Mouse (Mus musculus) neural tube, embryonic 12.5 days (tissue): ENCODE data around the gene Tmsb15a. TPM values are rescaled to one million over a fixed set of nuclear protein-coding genes. Genes with fewer than 3 reads are reported as not detected.

Experiments
- ATAC-seq: fragments of 200-750 bp; cut with Nextera tagmentation; 2 replicates; pipeline ENCODE4 v1.8.0; 2017; ENCODE audit warnings: low read depth, mild to moderate bottlenecking, moderate TSS enrichment, moderate library complexity; ENCODE audit not compliant: low FRiP score
- H3K27ac ChIP-seq: fragments of 300-500 bp; sonication (generic); 2 replicates; pipeline ENCODE4 v1.5.1; 2016
- H3K27me3 ChIP-seq: fragments of 300-500 bp; sonication (generic); replicated peaks from 2 replicates; pipeline ENCODE4 v1.6.1; 2016; ENCODE audit warnings: mild to moderate bottlenecking
- H3K36me3 ChIP-seq: fragments of 300-500 bp; sonication (generic); 2 replicates; pipeline ENCODE4 v1.6.1; 2016; ENCODE audit warnings: mild to moderate bottlenecking
- H3K4me1 ChIP-seq: fragments of 300-500 bp; sonication (generic); 2 replicates; pipeline ENCODE4 v1.6.1; 2016
- H3K4me2 ChIP-seq: fragments of 300-500 bp; sonication (generic); replicated peaks from 2 replicates; pipeline ENCODE4 v1.6.1; 2016; ENCODE audit warnings: mild to moderate bottlenecking
- H3K4me3 ChIP-seq: fragments of 300-500 bp; sonication (generic); 2 replicates; pipeline ENCODE4 v1.5.1; 2016
- H3K9ac ChIP-seq: fragments of 300-500 bp; sonication (generic); 2 replicates; pipeline ENCODE4 v1.6.1; 2016; ENCODE audit warnings: mild to moderate bottlenecking
- H3K9me3 ChIP-seq: fragments of 300-500 bp; sonication (generic); 2 replicates; pipeline ENCODE4 v1.6.1; 2016; ENCODE audit warnings: mild to moderate bottlenecking
- WGBS: fragments of 180-500 bp; shearing (Covaris S2); methylation state at CpG from one replicate; pipeline ENCODE4 v1.1.7; 2016; 5-methylcytosine and 5-hydroxymethylcytosine counted together
- microRNA-seq: library from miRNA; unstranded; fragments of <30 nt; microRNA quantifications from one replicate; pipeline ENCODE4, GENCODE M21; 2017
- polyA plus RNA-seq: library from polyadenylated mRNA; unstranded; fragments of >200 nt; fragmentation: Nextera tagmentation; extraction: Ambion mirVana; gene quantifications from 2 replicates; pipeline ENCODE4 v1.2.1, GENCODE M21; 2016

The Tmsb15a gene
- polyA plus RNA-seq, 1 experiment from 2014 or later = not detected

- H3K9me3 ChIP-seq = no peaks in the 10 kb centered on the region
- WGBS = 53% methylated on average over 1 of the region's 1 CpGs
- H3K9ac ChIP-seq = no peak within 1 kb of the TSS
- no peaks in the 10 kb centered on the region for H3K27me3 ChIP-seq
- no peak within 1 kb of the TSS for H3K4me2 ChIP-seq
- no peak for ATAC-seq
- no peak within 1 kb of the TSS for H3K27ac ChIP-seq
- no peak within 1 kb of the TSS for H3K4me3 ChIP-seq
- H3K4me1 ChIP-seq = no peaks in the 10 kb centered on the region
- no peaks in the 10 kb centered on the region for H3K36me3 ChIP-seq
Measured at GRCm38 (mm10) chrX:135693633-135694032, 31.4 kb downstream of the Tmsb15a start, which contains the start of gene Tcp11x2. Tcp11x2 (minus strand) TSS chrX:135693790.

GRCm38 (mm10) chrX:135687802-135688201 is 37.3 kb downstream of the Tmsb15a start:
- WGBS = 73% methylated on average over 3 of the region's 3 CpGs
- ATAC-seq = no peak
- Histone ChIP-seq H3K4me1 (no peaks in the 10 kb centered on the region), H3K27ac (no peak overlapping the region), H3K27me3 (no peaks in the 10 kb centered on the region), H3K9ac (no peak overlapping the region), H3K9me3 (no peaks in the 10 kb centered on the region), H3K4me3 (no peak overlapping the region), H3K36me3 (no peaks in the 10 kb centered on the region), H3K4me2 (no peak overlapping the region)

GRCm38 (mm10) chrX:135681858-135682257 is 43.2 kb downstream of the Tmsb15a start:
- Histone ChIP-seq H3K27ac (no peak overlapping the region), H3K9me3 (no peaks in the 10 kb centered on the region), H3K4me3 (no peak overlapping the region), H3K4me1 (no peaks in the 10 kb centered on the region), H3K27me3 (no peaks in the 10 kb centered on the region), H3K9ac (no peak overlapping the region), H3K4me2 (no peak overlapping the region), H3K36me3 (no peaks in the 10 kb centered on the region)
- WGBS = 62% methylated on average over 2 of the region's 2 CpGs
- ATAC-seq = no peak

Small RNA genes within 50 kb of the gene (microRNA-seq; reads per million reads assigned to microRNA genes)
- gene Mir7646 = not detected

Other genes starting within 250 kb of the Tmsb15a start
- not detected in 2 replicates for gene AV320801, start 230.7 kb downstream of the Tmsb15a start, polyA plus RNA-seq
- gene Nxf7, start 126.5 kb downstream of the Tmsb15a start, polyA plus RNA-seq = not detected in 2 replicates
- not detected in 2 replicates for gene Prame, start 97.6 kb downstream of the Tmsb15a start, polyA plus RNA-seq
- gene Tcp11x2, start 31.5 kb downstream of the Tmsb15a start, polyA plus RNA-seq = not detected in 2 replicates
- 11.2 and 12.8 TPM in 2 replicates for gene Armcx5, start 17.5 kb upstream of the Tmsb15a start, polyA plus RNA-seq
- gene Gprasp1, start 17.5 kb upstream of the Tmsb15a start, polyA plus RNA-seq = 102 and 111 TPM in 2 replicates
- gene Bhlhb9, start 72.3 kb upstream of the Tmsb15a start, polyA plus RNA-seq = 80.2 and 90.3 TPM in 2 replicates
- 73.5 and 77.1 TPM in 2 replicates for gene Gprasp2, start 113.8 kb upstream of the Tmsb15a start, polyA plus RNA-seq